Mouse (Mus musculus): ENCODE results near the gene Mast4.
A peak's percentile ranks its signal among the peaks of the same experiment; 100 is the strongest.

The Mast4 gene

DNA sequence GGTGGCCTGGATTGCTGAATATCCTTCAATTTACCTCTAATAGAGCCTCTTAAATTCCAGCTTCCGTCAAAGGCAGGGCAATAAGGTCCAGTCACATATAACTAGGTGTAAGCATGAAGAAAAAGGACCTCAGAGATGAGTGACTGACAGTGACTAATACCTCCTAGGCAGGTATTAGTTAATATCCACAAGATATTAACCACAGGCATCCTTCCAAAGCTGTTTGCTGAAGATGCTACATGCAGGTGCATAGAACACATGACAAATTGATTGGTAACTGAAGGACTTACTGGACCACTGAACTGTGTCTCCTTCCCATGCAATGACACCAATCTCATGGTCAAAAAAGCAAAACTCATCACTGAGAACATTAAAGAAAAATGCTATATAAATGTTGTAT is 402.3 kb downstream of the Mast4 start:
- DNase-seq (ENCODE audit: low read depth, low spot score): peak; percentile 21

DNA sequence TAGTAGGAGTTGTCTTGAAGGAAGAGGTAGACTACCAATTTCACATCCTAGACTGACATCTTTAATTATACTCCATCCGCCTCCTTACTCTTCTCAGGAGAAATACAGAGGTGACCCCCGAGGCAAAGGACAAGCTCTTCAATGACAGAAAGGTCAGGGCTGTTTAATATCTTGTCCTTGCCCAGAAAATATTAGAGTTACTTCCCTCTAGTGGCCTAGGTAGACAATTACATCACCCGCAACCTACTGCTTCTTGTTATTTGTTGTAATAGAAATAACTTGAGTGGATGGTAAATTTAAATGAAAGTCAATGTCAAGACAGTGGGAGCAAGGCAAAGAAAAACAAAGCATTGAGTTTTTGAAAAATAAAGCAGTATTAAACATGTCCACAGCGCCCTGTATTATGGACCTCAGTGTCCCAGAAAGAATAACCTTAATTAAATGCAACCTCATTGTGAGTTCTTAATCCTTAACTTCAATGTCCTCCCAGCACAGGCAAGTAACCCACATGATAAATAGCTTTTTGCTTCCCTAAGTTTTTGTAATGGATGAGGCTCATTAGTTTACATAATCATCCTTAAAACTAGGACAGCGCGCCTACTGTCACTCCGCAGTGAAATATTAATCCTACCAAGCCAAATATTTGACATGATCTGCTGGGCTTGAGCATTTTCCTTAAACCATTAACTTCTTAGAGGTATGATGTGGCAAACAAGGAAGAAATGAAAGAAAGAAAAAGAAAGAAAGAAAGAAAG is 408.3 kb downstream of the Mast4 start:
- DNase-seq (ENCODE audit: low read depth, low spot score): peak; percentile 41

DNA sequence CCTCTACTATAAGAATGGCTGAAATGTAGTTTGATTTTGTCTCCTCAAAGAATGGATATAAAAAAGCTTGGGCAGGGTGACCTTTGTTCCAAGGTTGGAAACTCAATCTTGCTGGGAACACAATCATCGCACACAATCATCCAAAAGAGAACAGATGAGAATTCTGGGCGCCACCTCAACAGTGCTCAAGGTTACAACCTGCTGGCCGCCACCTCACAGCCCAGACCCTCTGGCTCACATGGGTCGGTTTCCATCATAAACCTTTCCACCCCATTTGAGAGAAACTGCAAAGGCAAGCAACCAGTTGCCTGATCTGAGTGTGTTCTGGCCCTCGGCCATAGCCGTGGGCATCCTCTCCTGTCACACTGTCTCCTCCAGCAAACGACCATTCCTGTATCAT is 414.6 kb downstream of the Mast4 start:
- no peak for DNase-seq (ENCODE audit: low read depth, low spot score)

DNA sequence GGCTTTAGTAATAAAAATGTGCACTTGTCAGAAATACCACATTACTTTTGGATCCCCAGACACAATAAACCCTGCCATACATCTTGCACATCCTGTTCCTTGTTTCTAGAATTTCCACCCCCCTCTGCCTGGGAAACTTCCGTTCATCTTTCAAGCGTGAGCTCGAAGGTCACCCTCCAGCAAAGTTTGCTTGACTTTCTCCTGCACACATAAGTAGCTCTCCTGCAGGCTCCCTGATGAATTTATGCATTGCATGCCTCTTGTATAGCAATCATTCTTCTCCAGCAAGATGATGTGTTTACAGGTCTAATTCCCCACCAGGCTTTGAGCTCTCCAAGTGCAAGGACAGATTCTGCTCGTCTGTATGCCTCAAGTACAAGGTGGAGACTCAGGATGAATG is 415.7 kb downstream of the Mast4 start:
- DNase-seq (ENCODE audit: low read depth, low spot score): no peak

DNA sequence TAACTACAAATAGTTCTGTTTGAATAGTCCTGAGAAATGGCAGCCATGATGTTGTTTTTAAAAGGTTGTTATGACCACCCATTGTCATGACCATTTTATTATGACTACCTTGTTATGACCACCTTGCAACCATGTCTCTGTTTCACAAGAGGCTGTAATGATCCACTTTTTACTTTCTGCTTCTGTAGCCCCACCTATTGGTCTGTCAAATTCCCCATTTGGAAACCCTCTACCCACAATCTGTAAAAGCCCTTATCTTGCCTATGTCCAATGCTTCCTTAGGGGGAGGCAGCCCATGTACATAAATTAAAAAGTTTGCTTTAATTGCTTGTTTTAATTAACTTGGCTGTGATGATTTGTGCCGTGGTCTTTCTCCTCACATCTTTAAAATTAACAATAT is 419.0 kb downstream of the Mast4 start:
- DNase-seq (ENCODE audit: low read depth, low spot score): no peak

GRCm38 (mm10) chr13:102914800-102915199 is 419.5 kb downstream of the Mast4 start:
- no peak for DNase-seq (ENCODE audit: low read depth, low spot score)

DNA sequence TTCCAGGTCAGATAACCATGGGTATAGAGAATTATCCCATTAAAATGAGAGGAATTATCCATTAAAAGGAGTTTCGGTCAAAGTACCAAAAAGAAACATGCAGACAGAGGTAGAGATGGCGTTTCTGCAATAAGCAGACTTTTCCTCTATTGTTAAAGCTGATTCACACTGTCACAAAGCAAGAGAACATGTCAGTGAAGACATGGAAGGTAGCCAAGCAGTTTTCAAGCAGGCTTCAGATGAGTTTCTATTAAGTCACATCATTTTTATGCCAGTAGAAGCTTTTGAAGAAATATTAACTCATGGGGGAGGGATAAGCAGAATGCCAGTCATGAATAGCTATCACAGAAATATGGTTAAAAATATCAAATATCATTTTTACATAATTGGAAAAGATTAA is 420.4 kb downstream of the Mast4 start:
- no peak for DNase-seq (ENCODE audit: low read depth, low spot score)

- DNase-seq (ENCODE audit: low read depth, low spot score): no peak
Measured at GRCm38 (mm10) chr13:102912867-102913266, 421.4 kb downstream of the Mast4 start.

- no peak for DNase-seq (ENCODE audit: low read depth, low spot score)
Measured at GRCm38 (mm10) chr13:102909654-102910418, 424.5 kb downstream of the Mast4 start.

DNA sequence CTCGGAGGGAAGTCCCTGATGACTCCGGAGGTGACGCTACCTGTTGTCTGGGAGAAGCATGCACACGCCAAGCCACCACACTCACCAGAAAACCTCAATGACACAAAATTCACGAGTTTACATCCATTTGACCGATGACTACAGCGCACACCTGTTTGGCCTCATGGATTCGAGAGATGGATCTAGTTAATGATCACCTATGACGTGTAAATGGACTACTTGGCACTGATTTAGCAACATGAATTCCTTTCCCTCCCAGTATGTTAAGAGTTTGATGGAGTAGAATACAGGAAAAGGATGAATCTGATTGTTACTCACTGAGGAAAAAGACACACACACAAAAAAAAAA is 427.7 kb downstream of the Mast4 start:
- no peak for DNase-seq (ENCODE audit: low read depth, low spot score)

- peak; percentile 94 for DNase-seq (ENCODE audit: low read depth, low spot score)
Measured at GRCm38 (mm10) chr13:102906004-102906660, 428.2 kb downstream of the Mast4 start.

GRCm38 (mm10) chr13:102905361-102905950 is 428.8 kb downstream of the Mast4 start:
- peak; percentile 55 for DNase-seq (ENCODE audit: low read depth, low spot score)

GRCm38 (mm10) chr13:102903689-102904088 is 430.6 kb downstream of the Mast4 start:
- DNase-seq (ENCODE audit: low read depth, low spot score): no peak

DNA sequence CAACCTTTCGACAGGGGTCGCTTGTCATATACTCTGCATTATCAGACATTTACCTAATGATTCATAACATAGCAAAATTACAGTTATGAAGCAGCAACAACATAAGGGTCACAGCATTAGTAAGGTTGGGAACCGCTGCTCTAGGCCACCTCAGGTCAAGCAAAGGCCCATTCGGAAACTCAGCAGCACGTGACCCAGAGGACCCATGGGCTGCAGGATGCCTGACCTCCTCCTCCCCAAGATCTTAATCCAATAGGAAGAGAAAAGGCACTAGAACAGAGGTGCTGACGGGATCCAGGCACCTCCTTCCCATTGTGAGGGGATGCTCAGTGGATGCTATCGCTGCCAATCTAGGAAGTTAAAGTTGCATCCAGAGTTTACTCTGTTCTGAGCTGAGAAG is 432.2 kb downstream of the Mast4 start:
- DNase-seq (ENCODE audit: low read depth, low spot score): no peak

- DNase-seq (ENCODE audit: low read depth, low spot score): no peak
Measured at GRCm38 (mm10) chr13:102900531-102900930, 433.8 kb downstream of the Mast4 start.

- DNase-seq (ENCODE audit: low read depth, low spot score): no peak
Measured at GRCm38 (mm10) chr13:102900083-102900420, 434.2 kb downstream of the Mast4 start.

DNA sequence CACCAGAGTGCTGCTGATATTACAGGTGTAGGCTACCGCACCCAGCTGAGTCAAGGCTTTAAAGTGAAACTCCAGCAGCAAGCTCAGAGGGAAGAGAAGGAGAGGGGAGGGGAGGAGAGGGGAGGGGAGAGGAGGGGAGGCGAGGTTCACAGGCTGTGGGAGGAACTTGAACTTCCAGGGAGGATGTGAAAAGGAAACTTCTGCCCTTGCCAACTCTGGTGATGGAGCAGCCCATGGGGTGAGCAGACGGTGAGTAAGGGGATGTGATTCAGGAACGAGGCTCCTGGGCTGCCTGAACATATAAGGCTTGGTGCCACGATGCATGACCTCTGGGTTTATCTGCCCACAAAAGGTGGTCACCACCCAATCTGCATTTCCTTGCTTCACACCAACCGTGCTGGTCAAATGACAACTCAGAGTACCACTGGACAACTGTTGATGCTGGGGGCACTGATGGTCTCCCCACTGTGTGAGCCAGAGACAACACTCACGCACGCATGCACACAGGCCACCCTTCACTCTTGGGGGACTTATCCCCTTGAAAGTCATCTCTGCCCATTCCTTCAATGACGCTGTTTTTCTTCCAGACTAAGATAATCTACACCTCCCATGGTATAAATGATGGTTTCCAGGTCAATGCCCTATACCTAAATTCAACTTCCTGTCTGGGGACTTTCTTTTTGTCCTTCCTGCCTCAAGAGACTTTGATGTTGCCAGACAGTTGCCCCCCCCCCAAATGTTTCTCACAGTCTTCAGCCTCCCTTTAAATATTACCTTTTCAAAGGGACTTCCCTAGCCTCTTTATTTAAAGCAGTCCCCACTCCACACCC is 434.8 kb downstream of the Mast4 start:
- peak; percentile 82 for DNase-seq (ENCODE audit: low read depth, low spot score)

DNA sequence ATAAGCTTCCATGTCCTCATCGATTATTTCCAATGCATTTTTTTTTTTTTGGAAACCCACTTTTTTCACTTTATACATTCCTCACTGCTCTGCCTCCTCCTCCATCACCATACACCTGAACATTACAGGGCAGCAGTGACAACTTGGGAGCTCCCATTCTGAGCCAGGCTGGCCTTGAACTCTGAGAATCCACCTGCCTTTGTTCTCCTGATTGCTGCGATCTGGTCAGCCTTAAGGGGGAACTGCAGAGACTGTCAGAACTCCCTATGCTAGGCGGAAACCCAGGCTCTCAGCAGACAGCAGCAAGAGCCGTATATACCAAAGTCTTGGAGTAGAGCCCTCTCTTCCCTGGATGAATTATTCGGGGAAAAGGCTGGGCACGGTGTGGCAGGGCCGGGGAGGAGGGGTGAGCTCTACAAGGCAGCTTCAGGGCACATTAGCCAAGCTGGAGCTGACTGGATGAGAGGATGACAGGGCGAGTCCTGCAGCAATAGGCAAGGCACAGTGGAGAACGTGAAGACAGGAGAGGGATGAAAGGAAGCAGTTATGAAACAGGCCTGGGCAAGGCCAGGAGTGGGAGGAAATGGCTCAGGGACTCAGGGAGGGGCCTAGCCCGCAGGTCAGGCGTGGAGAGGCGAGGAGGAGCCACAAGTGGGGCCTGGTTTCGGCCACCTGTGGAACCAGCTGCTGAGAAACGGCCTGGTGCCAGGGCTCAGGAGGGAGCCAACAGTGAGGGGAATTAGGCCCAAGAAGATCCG is 435.7 kb downstream of the Mast4 start:
- DNase-seq (ENCODE audit: low read depth, low spot score): peak; percentile 93

- DNase-seq (ENCODE audit: low read depth, low spot score): no peak
Measured at GRCm38 (mm10) chr13:102896322-102896721, 438.0 kb downstream of the Mast4 start.

DNA sequence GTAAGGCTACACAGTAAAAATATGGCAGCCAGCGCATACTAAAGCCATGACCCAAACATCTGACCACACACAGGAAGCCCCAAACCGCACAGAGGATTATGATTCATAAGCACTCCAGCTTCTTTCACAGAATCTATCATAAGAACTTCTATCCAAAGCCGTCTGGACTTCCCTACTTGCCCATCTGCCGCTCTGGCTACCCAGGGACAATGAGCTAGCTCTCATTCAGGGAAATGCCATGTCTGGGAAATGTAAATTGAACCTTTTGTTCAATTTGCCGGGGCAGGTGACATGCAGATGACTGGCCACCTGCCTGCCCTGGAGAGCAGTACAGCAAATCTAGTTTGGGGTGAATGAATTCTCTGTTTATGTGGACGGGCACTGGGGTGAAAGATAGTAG is 438.4 kb downstream of the Mast4 start:
- DNase-seq (ENCODE audit: low read depth, low spot score): peak; percentile 69
